Mouse (Mus musculus) layer of hippocampus, adult 6 months (tissue): ENCODE measurements around the gene Tor1aip1. TPM values are rescaled to one million over a fixed set of nuclear protein-coding genes. Genes with fewer than 3 reads are reported as not detected.

Experiments
- long read RNA-seq, 2 experiments: library from polyadenylated mRNA; unstranded; transcript quantifications; one replicate each; pipeline ENCODE4 v2.0.0; 2019 to 2020
- polyA plus RNA-seq: library from polyadenylated mRNA; unstranded; fragments of <200 nt; fragmentation: Nextera tagmentation; gene quantifications from 2 replicates; pipeline ENCODE4 v1.2.3, GENCODE M21; 2021

Tor1aip1 gene
- 18.9 and 21.7 TPM in 2 replicates for polyA plus RNA-seq
- long read RNA-seq, experiment 1, full-length matches to known transcripts = 20 of 31 reads
- long read RNA-seq, experiment 1, partial matches to known transcripts = 8 of 31 reads
- long read RNA-seq, experiment 1, other reads (novel, unspliced or antisense) = 3 of 31 reads
- long read RNA-seq, experiment 2, full-length matches to known transcripts = 56 of 57 reads
- long read RNA-seq, experiment 2, partial matches to known transcripts = 0 of 57 reads
- long read RNA-seq, experiment 2, other reads (novel, unspliced or antisense) = 1 of 57 reads

DNA sequence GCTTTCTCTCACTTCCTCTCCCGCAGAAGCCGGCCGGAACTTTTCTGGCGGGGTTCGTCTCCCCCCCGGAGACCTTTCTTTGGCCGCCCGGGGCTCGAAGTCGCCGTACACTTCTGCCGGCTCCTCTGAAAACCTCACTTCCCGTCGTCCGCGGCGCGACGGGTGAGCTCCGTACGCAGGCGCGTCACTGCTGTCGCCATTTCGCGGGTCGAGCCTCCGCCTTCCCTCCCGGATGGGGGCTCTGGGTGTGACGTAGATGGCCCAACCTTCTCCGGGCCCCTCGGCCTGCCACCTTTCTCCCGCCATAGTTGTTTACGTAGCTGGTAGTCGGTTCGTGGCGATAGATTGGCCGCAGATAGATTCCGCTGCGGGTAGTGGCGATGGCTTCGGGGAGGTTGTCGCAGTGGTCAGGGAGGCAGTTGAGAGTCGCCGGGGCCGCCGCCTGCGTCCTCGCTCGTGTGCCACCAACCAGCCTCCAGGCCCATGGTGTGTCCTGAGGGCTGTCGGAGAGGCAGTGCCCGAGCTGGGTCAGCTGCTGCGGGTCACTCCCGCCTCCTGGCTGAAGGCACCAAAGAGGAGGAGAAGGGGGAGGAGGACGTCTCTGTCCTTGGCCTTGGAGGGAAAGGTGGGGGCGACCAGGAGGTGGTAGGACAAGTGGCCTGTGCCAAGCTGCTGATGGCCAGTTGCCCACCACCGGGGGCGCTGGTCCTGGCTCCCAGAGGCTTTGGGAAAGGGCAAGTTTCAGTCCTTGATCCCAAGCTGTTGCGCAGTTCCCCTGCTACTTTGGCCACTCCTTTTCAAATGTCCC lies at the start of gene Tor1aip1:
Gene Tor1aip1 (minus strand): TSS at position 551 of the 808 bp plus-strand sequence.

DNA sequence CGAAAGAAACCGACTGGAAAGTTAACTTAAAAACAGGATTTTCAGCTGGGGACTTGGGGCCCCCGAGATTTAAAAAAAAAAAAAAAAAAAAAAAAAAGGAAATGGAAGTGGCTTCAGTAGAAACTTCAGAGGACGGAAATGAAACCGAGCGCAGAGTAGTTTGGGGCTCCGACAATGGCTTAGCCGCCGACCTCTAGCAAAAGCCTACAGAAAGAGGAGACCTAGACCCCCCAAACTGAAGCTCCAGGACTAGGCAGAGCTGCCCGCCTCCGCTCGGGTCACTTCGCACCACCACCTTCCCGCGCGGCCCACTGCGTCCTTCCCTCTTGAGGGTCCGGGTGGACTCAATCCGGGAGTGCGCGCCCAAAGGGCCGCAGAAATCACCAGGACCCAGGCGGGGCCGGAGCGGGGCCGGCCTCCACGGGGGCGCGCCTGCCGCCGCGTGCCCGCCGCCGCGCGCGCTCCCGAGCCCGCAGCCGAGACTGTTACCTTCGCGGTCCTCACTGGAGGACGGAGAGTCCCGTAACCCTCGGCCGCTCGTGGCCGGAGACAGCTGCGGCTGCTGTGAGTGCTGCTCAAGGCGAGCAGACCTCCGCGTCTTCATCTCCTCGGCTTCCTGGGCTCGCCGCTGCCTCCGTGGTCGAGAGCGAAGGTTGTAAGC lies 881 bp downstream of the Tor1aip1 start, which contains the start of gene Tor1aip2:
Gene Tor1aip2 (plus strand): TSS at position 135 of the 661 bp plus-strand sequence.

DNA sequence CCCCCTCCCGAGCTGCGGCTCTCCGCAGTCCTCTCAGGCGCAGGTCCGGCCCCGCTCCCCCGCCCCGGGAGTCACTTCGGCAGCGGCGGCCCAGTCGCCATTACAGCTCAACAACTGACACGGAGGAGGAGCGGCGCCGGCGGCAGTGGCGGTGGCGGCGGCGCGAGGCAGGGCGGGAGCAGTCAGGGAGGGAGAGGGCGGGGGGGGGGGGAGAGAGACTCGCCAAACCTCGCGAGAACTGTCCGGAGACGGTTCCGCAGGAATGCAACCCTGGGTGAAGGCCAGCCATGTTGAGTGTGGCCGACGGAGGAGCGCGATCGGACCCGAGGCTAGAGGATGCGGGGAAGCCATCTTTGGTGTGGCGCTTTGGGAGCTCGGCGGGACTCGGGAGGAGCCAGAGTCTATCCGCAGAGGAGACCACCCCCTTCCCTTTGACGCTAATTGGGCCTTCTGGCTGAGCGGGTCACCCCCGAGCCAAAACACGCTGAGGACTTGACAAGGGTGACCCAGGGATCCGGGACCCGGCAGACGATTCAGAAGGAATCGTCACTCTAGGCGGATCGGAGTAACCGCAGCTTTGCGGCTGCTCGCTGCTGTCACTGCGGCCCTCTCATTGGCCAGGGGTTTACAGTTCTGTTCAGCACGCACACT lies 63.1 kb downstream of the Tor1aip1 start, which contains the start of gene Cep350:
Gene Cep350 (minus strand): TSS at position 188 of the 651 bp plus-strand sequence.

Other genes with a start within 250 kb of the Tor1aip1 start
- 9.2 and 11.8 TPM in 2 replicates for gene Qsox1, start 223.6 kb downstream of the Tor1aip1 start, polyA plus RNA-seq
- gene Cep350, start 63.2 kb downstream of the Tor1aip1 start, polyA plus RNA-seq = 1.6 and 2.0 TPM in 2 replicates
- 28.0 and 28.1 TPM in 2 replicates for gene Tor1aip2, start 1.1 kb downstream of the Tor1aip1 start, polyA plus RNA-seq
- gene Fam163a, start 168.5 kb upstream of the Tor1aip1 start, polyA plus RNA-seq = 8.9 and 10.4 TPM in 2 replicates